Comparison of ENCODE assay signal across 9 mouse cellular contexts in the genomic region with DNA sequence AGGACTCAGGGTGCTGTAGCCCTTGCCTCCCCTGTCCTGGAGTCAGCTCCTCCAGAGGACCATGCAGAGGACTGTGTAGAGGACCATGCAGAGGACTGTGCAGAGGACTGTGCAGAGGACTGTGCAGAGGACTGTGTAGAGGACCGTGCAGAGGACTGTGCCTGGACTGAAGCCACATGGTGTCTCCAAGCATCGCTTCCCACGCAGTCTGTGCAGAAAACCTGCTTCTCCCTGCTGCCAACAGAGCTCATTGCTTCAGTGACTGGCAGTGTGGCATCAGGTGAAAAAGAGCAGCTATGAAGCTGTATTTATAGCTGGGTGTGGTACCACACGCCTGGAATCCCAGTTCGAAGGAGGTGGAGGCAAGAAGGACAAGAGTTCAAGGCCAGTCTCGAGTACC.
DNase-seq lines count a peak whose midpoint lies in the region.
"Had no signal": no experiment of that assay in that cellular context is flagged by ENCODE, and none has a peak within 500 bp of the region (broad histone marks: within the 10 kb centered on the region; RNA-seq: fewer than 3 reads in every experiment).

No protein-coding gene starts in this region.

- peak; percentile 32 for DNase-seq in cerebellum, adult 11-12 months
- no peak for DNase-seq in cerebellum, adult 9-10 months
- DNase-seq in frontal cortex, postnatal 14 days (ENCODE audit: low spot score in 2 of 2) = peak; percentile 48 to 60
- peak; percentile 69 to 80 for DNase-seq in layer of hippocampus, postnatal 36 days
- DNase-seq in right cerebral cortex, postnatal 14 days = peak; percentile 64
- no peak for DNase-seq in heart, postnatal 4 days
- no peak for DNase-seq in testis, postnatal 14 days (ENCODE audit: low spot score)
- no peak for DNase-seq in gastrocnemius, postnatal 25 days
- DNase-seq: retina, postnatal 1 day had no signal

Comparison
In these comparisons a context has a peak if more than half of its experiments do, and no peak if none do; other contexts are left out.
1. DNase-seq: peak in cerebellum, adult 11-12 months (single experiment), frontal cortex, postnatal 14 days (2 of 2), layer of hippocampus, postnatal 36 days (2 of 2) and right cerebral cortex, postnatal 14 days (single experiment); none in cerebellum, adult 9-10 months (single experiment), heart, postnatal 4 days (single experiment), testis, postnatal 14 days (single experiment) and gastrocnemius, postnatal 25 days (single experiment).